Mouse (Mus musculus) MEL (cell line): ENCODE measurements around the gene Fkbp14. TPM values are rescaled to one million over a fixed set of nuclear protein-coding genes. Genes with fewer than 3 reads are reported as not detected.

Experiments
- DNase-seq: peaks from one replicate; pipeline ENCODE4 v3.0.0; 2011; ENCODE audit warnings: low read depth, low spot score
- H3K27ac ChIP-seq: 2 replicates; pipeline ENCODE4 v1.5.1; 2012; ENCODE audit warnings: low read depth, mild to moderate bottlenecking, control low read depth, low read length, moderate library complexity; ENCODE audit not compliant: control insufficient read depth
- H3K27me3 ChIP-seq, 2 experiments: fragments of 150-350 bp in 1 of 2; sonication (generic) in 1 of 2; 2 replicates each; pipeline ENCODE4 v1.6.1; 2012; ENCODE audit warnings: low read length in 2 of 2, mild to moderate bottlenecking in 2 of 2, improper control_type of control experiment in 1 of 2, moderate library complexity in 1 of 2; ENCODE audit not compliant: insufficient read depth in 2 of 2, control insufficient read depth in 1 of 2
- H3K36me3 ChIP-seq, 2 experiments: 2 replicates each; pipeline ENCODE4 v1.6.1; 2012 to 2014; ENCODE audit warnings: low read length in 2 of 2, improper control_type of control experiment in 1 of 2, inconsistent platforms in 1 of 2, mild to moderate bottlenecking in 1 of 2; ENCODE audit not compliant: insufficient read depth in 2 of 2, control insufficient read depth in 1 of 2
- H3K4me1 ChIP-seq, 2 experiments: fragments of 150-350 bp in 1 of 2; sonication (generic) in 1 of 2; 2 replicates each; pipeline ENCODE4 v1.6.1; 2012; ENCODE audit warnings: low read length in 2 of 2, improper control_type of control experiment in 1 of 2, mild to moderate bottlenecking in 1 of 2; ENCODE audit not compliant: insufficient read depth in 2 of 2, control insufficient read depth in 1 of 2
- H3K4me3 ChIP-seq, 2 experiments: fragments of 150-350 bp in 1 of 2; sonication (generic) in 1 of 2; 2 replicates each; pipeline ENCODE4 v1.5.1; 2012; ENCODE audit warnings: low read depth in 2 of 2, low read length in 2 of 2, mild to moderate bottlenecking in 2 of 2, moderate library complexity in 2 of 2, control low read depth in 1 of 2, improper control_type of control experiment in 1 of 2; ENCODE audit not compliant: control insufficient read depth in 1 of 2, insufficient read depth in 1 of 2
- H3K79me2 ChIP-seq: 2 replicates; pipeline ENCODE4 v1.6.1; 2012; ENCODE audit warnings: mild to moderate bottlenecking, low read length, moderate library complexity; ENCODE audit not compliant: control insufficient read depth, poor library complexity, insufficient read depth
- H3K9ac ChIP-seq: 2 replicates; pipeline ENCODE4 v1.6.1; 2012; ENCODE audit warnings: low read depth, mild to moderate bottlenecking, control low read depth, low read length, moderate library complexity; ENCODE audit not compliant: control insufficient read depth, poor library complexity, severe bottlenecking
- H3K9me3 ChIP-seq: fragments of 150-350 bp; sonication (generic); replicated peaks from 2 replicates; pipeline ENCODE4 v1.6.1; 2012; ENCODE audit warnings: mild to moderate bottlenecking, low read length, improper control_type of control experiment, moderate library complexity; ENCODE audit not compliant: insufficient read depth
- BHLHE40 ChIP-seq: IDR thresholded peaks from 2 replicates; pipeline ENCODE4 v1.6.1; 2012; ENCODE audit warnings: low read depth, mild to moderate bottlenecking, inconsistent platforms, low read length, improper control_type of control experiment, borderline replicate concordance
- CHD1 ChIP-seq: IDR thresholded peaks from 2 replicates; pipeline ENCODE4 v1.6.1; 2012; ENCODE audit warnings: low read depth, mild to moderate bottlenecking, inconsistent platforms, low read length, improper control_type of control experiment
- CHD2 ChIP-seq: IDR thresholded peaks from 2 replicates; pipeline ENCODE4 v1.6.1; 2011; ENCODE audit warnings: low read length, improper control_type of control experiment
- CTCF ChIP-seq, 3 experiments: IDR thresholded peaks in 2 of 3; conservative IDR thresholded peaks in 1 of 3; 2 replicates each; pipeline ENCODE4 v1.5.1; 2011 to 2012; ENCODE audit warnings: low read length in 3 of 3, low read depth in 2 of 3, mild to moderate bottlenecking in 2 of 3, improper control_type of control experiment in 1 of 3, inconsistent platforms in 1 of 3, mixed read lengths in 1 of 3, moderate library complexity in 1 of 3; ENCODE audit not compliant: control insufficient read depth in 1 of 3, insufficient read depth in 1 of 3, poor library complexity in 1 of 3, severe bottlenecking in 1 of 3
- E2F4 ChIP-seq: IDR thresholded peaks from 2 replicates; pipeline ENCODE4 v1.6.1; 2011; ENCODE audit warnings: low read depth, low read length, improper control_type of control experiment, borderline replicate concordance
- ELF1 ChIP-seq: IDR thresholded peaks from 2 replicates; pipeline ENCODE4 v1.6.1; 2014; ENCODE audit warnings: low read depth, mild to moderate bottlenecking, inconsistent platforms, low read length, improper control_type of control experiment, moderate library complexity
- EP300 ChIP-seq, 2 experiments: IDR thresholded peaks; 2 replicates each; pipeline ENCODE4 v1.6.1; 2011; ENCODE audit warnings: improper control_type of control experiment in 2 of 2, low read length in 2 of 2, low read depth in 1 of 2, mild to moderate bottlenecking in 1 of 2
- ETS1 ChIP-seq: IDR thresholded peaks from 2 replicates; pipeline ENCODE4 v1.6.1; 2012; ENCODE audit warnings: low read depth, mild to moderate bottlenecking, inconsistent platforms, low read length, improper control_type of control experiment, moderate library complexity
- GABPA ChIP-seq: IDR thresholded peaks from 2 replicates; pipeline ENCODE4 v1.6.1; 2012; ENCODE audit warnings: low read depth, mild to moderate bottlenecking, inconsistent platforms, low read length, improper control_type of control experiment, moderate library complexity
- GATA1 ChIP-seq: IDR thresholded peaks from 2 replicates; pipeline ENCODE4 v1.6.1; 2011; ENCODE audit warnings: low read depth, low read length, improper control_type of control experiment
- JUND ChIP-seq: IDR thresholded peaks from 2 replicates; pipeline ENCODE4 v1.6.1; 2011; ENCODE audit warnings: low read depth, mild to moderate bottlenecking, improper control_type of control experiment, low read length
- MAFK ChIP-seq: IDR thresholded peaks from 2 replicates; pipeline ENCODE4 v1.6.1; 2011; ENCODE audit warnings: low read depth, mild to moderate bottlenecking, low read length, improper control_type of control experiment, borderline replicate concordance
- MAX ChIP-seq: IDR thresholded peaks from 2 replicates; pipeline ENCODE4 v1.6.1; 2011; ENCODE audit warnings: low read length, improper control_type of control experiment
- MEF2A ChIP-seq: IDR thresholded peaks from 2 replicates; pipeline ENCODE4 v1.6.1; 2014; ENCODE audit warnings: low read depth, mild to moderate bottlenecking, inconsistent platforms, low read length, improper control_type of control experiment; ENCODE audit not compliant: poor library complexity, insufficient replicate concordance, severe bottlenecking; ENCODE audit errors: extremely low read depth
- MYB ChIP-seq: IDR thresholded peaks from 2 replicates; pipeline ENCODE4 v1.6.1; 2011; ENCODE audit warnings: mild to moderate bottlenecking, low read depth, low read length, improper control_type of control experiment
- MYC ChIP-seq: IDR thresholded peaks from 2 replicates; pipeline ENCODE4 v1.6.1; 2011; ENCODE audit warnings: low read depth, mild to moderate bottlenecking, low read length, improper control_type of control experiment, moderate library complexity
- POLR2A ChIP-seq, 2 experiments: IDR thresholded peaks; 2 replicates each; pipeline ENCODE4 v1.6.1; 2011 to 2012; ENCODE audit warnings: low read length in 2 of 2, mild to moderate bottlenecking in 2 of 2, control low read depth in 1 of 2, improper control_type of control experiment in 1 of 2, low read depth in 1 of 2, moderate library complexity in 1 of 2; ENCODE audit not compliant: control insufficient read depth in 1 of 2, insufficient read depth in 1 of 2, poor library complexity in 1 of 2
- POLR2AphosphoS5 ChIP-seq: IDR thresholded peaks from 2 replicates; pipeline ENCODE4 v1.6.1; 2012; ENCODE audit warnings: low read depth, borderline replicate concordance, mild to moderate bottlenecking, inconsistent platforms, low read length, moderate library complexity, mixed read lengths
- RCOR1 ChIP-seq: IDR thresholded peaks from 2 replicates; pipeline ENCODE4 v1.6.1; 2012; ENCODE audit warnings: low read depth, mild to moderate bottlenecking, inconsistent platforms, low read length, improper control_type of control experiment
- SIN3A ChIP-seq: IDR thresholded peaks from 2 replicates; pipeline ENCODE4 v1.6.1; 2012; ENCODE audit warnings: low read length, improper control_type of control experiment, inconsistent platforms
- SMC3 ChIP-seq: IDR thresholded peaks from 2 replicates; pipeline ENCODE4 v1.6.1; 2011; ENCODE audit warnings: low read depth, low read length, improper control_type of control experiment
- TCF12 ChIP-seq: IDR thresholded peaks from 2 replicates; pipeline ENCODE4 v1.6.1; 2014; ENCODE audit warnings: low read depth, mild to moderate bottlenecking, inconsistent platforms, low read length, improper control_type of control experiment, moderate library complexity
- UBTF ChIP-seq: IDR thresholded peaks from 2 replicates; pipeline ENCODE4 v1.6.1; 2012; ENCODE audit warnings: low read depth, mild to moderate bottlenecking, inconsistent platforms, low read length, improper control_type of control experiment, moderate library complexity, borderline replicate concordance; ENCODE audit not compliant: insufficient read depth
- USF2 ChIP-seq, 2 experiments: IDR thresholded peaks; 2 replicates each; pipeline ENCODE4 v1.6.1; 2011 to 2012; ENCODE audit warnings: improper control_type of control experiment in 2 of 2, low read length in 2 of 2, borderline replicate concordance in 1 of 2, inconsistent platforms in 1 of 2, low read depth in 1 of 2, mild to moderate bottlenecking in 1 of 2; ENCODE audit not compliant: insufficient read depth in 1 of 2
- ZC3H11A ChIP-seq: IDR thresholded peaks from 2 replicates; pipeline ENCODE4 v1.6.1; 2012; ENCODE audit warnings: low read depth, mild to moderate bottlenecking, inconsistent platforms, low read length, improper control_type of control experiment
- ZKSCAN1 ChIP-seq: IDR thresholded peaks from 2 replicates; pipeline ENCODE4 v1.6.1; 2012; ENCODE audit warnings: low read depth, mild to moderate bottlenecking, inconsistent platforms, low read length, improper control_type of control experiment, moderate library complexity
- ZMIZ1 ChIP-seq: IDR thresholded peaks from 2 replicates; pipeline ENCODE4 v1.6.1; 2012; ENCODE audit warnings: low read depth, mild to moderate bottlenecking, inconsistent platforms, low read length, improper control_type of control experiment, moderate library complexity
- ZNF384 ChIP-seq: IDR thresholded peaks from 2 replicates; pipeline ENCODE4 v1.6.1; 2012; ENCODE audit warnings: low read depth, mild to moderate bottlenecking, inconsistent platforms, low read length, improper control_type of control experiment
- polyA plus RNA-seq, 2 experiments: library from polyadenylated mRNA; stranded (reverse) in 1 of 2; unstranded in 1 of 2; fragments of >175 nt in 1 of 2; fragments of >200 nt in 1 of 2; gene quantifications; 2 replicates each; pipeline versions ENCODE4 v1.2.1 to v1.2.4; 2012; ENCODE audit warnings: low replicate concordance in 2 of 2, low read depth in 1 of 2; ENCODE audit not compliant: insufficient read length in 2 of 2, insufficient read depth in 1 of 2, missing spikeins in 1 of 2
- total RNA-seq: library from RNA; depleted of rRNA; stranded (reverse); fragments of 300-350 nt; gene quantifications from 2 replicates; pipeline ENCODE4 v1.2.3, GENCODE M21; 2012

Fkbp14 gene
- total and polyA plus RNA-seq, 3 experiments, result 1.5 to 1.8 TPM; not detected in 1

DNA sequence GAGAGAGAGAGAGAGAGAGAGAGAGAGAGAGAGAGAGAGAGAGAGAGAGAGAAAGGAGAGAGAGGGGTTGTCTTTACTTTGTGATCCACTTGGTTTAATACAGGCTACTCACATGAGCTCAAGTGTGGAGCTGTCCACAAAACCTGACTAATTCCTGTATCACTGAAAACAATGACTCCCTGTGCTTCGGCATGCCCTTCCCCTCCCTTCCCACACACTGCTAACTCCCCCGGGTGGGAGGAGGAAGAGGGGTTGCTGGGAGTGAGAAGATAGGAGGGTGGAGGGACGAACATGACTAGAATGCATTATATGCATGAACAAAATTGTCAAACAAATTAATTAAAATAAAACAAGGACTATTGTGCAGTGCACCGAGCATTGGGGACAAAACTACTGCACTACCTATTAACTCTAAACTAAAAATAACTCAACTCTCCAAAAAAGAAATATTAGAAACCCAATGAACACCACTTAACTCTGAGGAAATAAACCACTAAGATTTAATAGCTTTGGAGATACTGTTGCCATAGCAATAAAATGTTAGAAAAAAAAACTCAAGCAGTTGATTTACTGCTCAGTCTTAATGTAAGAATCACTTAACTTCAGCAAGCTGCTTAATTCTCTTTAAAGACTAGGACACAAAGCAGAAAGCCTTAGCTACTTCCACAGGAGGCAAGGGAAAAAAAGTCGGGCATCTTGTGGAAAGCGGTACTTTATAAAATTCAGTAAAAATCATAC, 23.7 kb downstream of the Fkbp14 start:
- Histone ChIP-seq H3K4me1 (peaks cover 0 to 3% of the 10 kb centered on the region in 2 experiments; a peak in 1 of 4 replicates), H3K79me2 (no peaks in the 10 kb centered on the region), H3K27me3 (no peaks in the 10 kb centered on the region; a peak in 2 of 4 replicates), H3K27ac (no peak overlapping the region), H3K4me3 (no peak overlapping the region), H3K9me3 (no peaks in the 10 kb centered on the region), H3K36me3 (peaks cover 0 to 2% of the 10 kb centered on the region in 2 experiments; a peak in 1 of 4 replicates), H3K9ac (no peak overlapping the region)
- no peak for TF ChIP-seq CTCF (IDR thresholded peaks at IDR 0.05 in 2 of 3, conservative IDR thresholded peaks at IDR 0.05 in 1 of 3; ENCODE audit: control insufficient read depth in 1 of 3, insufficient read depth in 1 of 3, low read depth in 2 of 3, low read length in 3 of 3, poor library complexity in 1 of 3, severe bottlenecking in 1 of 3)
- TF ChIP-seq GABPA, result no peak
- no peak for TF ChIP-seq MEF2A
- no peak for TF ChIP-seq ZMIZ1
- no peak for TF ChIP-seq CHD2
- TF ChIP-seq GATA1, result no peak
- no peak for TF ChIP-seq CHD1
- TF ChIP-seq POLR2AphosphoS5, result no peak
- no peak for TF ChIP-seq JUND
- no peak for TF ChIP-seq E2F4
- no peak for TF ChIP-seq RCOR1
- TF ChIP-seq ETS1, result no peak
- no peak for TF ChIP-seq SIN3A
- no peak for TF ChIP-seq MYB
- no peak for TF ChIP-seq BHLHE40
- no peak for TF ChIP-seq ZNF384
- TF ChIP-seq SMC3, result no peak
- no peak for TF ChIP-seq MYC
- TF ChIP-seq MAFK, result no peak
- DNase-seq, result no peak

DNA sequence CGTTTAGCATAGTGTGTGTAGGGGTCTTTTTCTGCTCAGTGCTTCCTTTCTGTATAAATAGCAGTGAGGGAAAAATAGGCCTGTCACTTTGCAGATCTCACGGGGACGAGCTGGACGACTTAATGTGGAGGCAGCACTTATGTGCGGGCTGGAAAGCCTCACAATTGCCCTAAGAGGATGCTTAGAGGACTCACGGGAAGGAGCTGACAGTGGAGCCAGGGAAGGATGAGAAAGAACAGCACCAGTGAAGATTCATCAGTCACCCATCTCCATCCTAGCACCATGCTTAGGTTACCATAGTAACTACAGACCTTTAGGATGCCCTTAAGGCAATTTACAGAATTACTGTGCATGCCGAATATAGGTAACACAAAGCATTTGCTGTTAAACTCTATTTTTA, 27.3 kb downstream of the Fkbp14 start:
- Histone ChIP-seq H3K36me3 (no peaks in the 10 kb centered on the region), H3K9me3 (no peaks in the 10 kb centered on the region), H3K27ac (no peak overlapping the region), H3K4me3 (no peak overlapping the region), H3K9ac (no peak overlapping the region), H3K4me1 (no peaks in the 10 kb centered on the region), H3K27me3 (no peaks in the 10 kb centered on the region; a peak in 2 of 4 replicates), H3K79me2 (no peaks in the 10 kb centered on the region)
- TF ChIP-seq JUND, result no peak
- no peak for TF ChIP-seq MAFK
- no peak for TF ChIP-seq EP300 (IDR thresholded peaks at IDR 0.05; ENCODE audit: low read depth in 1 of 2, low read length in 2 of 2)
- TF ChIP-seq UBTF, result no peak
- TF ChIP-seq POLR2A (IDR thresholded peaks at IDR 0.05; ENCODE audit: control insufficient read depth in 1 of 2, insufficient read depth in 1 of 2, low read depth in 1 of 2, low read length in 2 of 2, poor library complexity in 1 of 2), result no peak
- no peak for TF ChIP-seq ELF1
- no peak for TF ChIP-seq TCF12
- TF ChIP-seq ZNF384, result no peak
- TF ChIP-seq ZKSCAN1, result no peak
- no peak for TF ChIP-seq ZC3H11A
- TF ChIP-seq ZMIZ1, result no peak
- TF ChIP-seq USF2 (IDR thresholded peaks at IDR 0.05; ENCODE audit: borderline replicate concordance in 1 of 2, insufficient read depth in 1 of 2, low read depth in 1 of 2, low read length in 2 of 2), result no peak
- no peak for TF ChIP-seq MAX
- TF ChIP-seq ETS1, result no peak
- TF ChIP-seq, all 39 proteins: peak for 0
- DNase-seq, result no peak
